Mouse (Mus musculus) forebrain, embryonic 11.5 days (tissue): Measurements from ENCODE around the gene R3hdm2. TPM values are rescaled to one million over a fixed set of nuclear protein-coding genes. Genes with fewer than 3 reads are reported as not detected.

Source experiments
- ATAC-seq: fragments of 200-750 bp; cut with Nextera tagmentation; replicated peaks from 2 replicates; pipeline ENCODE4 v1.8.0; 2017; ENCODE audit warnings: moderate TSS enrichment; ENCODE audit not compliant: low FRiP score
- DNase-seq: peaks from one replicate; pipeline ENCODE4 v3.0.0-alpha.2; 2017; ENCODE audit warnings: low spot score
- H3K27ac ChIP-seq: fragments of 300-500 bp; sonication (generic); 2 replicates; pipeline ENCODE4 v1.5.1; 2014; ENCODE audit warnings: low read depth, low read length
- H3K27me3 ChIP-seq: fragments of 300-500 bp; sonication (generic); 2 replicates; pipeline ENCODE4 v1.6.1; 2014; ENCODE audit warnings: mild to moderate bottlenecking, low read length, mixed read lengths; ENCODE audit not compliant: control insufficient read depth, insufficient read depth
- H3K36me3 ChIP-seq: fragments of 300-500 bp; sonication (generic); 2 replicates; pipeline ENCODE4 v1.6.1; 2014; ENCODE audit warnings: mild to moderate bottlenecking, low read length, moderate library complexity, mixed read lengths; ENCODE audit not compliant: control insufficient read depth, insufficient read depth
- H3K4me1 ChIP-seq: fragments of 300-500 bp; sonication (generic); replicated peaks from 2 replicates; pipeline ENCODE4 v1.6.1; 2014; ENCODE audit warnings: low read length, mixed read lengths; ENCODE audit not compliant: control insufficient read depth, insufficient read depth
- H3K4me2 ChIP-seq: fragments of 300-500 bp; sonication (generic); 2 replicates; pipeline ENCODE4 v1.6.1; 2014; ENCODE audit warnings: low read depth, mild to moderate bottlenecking, low read length, moderate library complexity, mixed read lengths; ENCODE audit not compliant: severe bottlenecking
- H3K4me3 ChIP-seq: fragments of 300-500 bp; sonication (generic); 2 replicates; pipeline ENCODE4 v1.5.1; 2014; ENCODE audit warnings: low read depth, low read length
- H3K9ac ChIP-seq: fragments of 300-500 bp; sonication (generic); 2 replicates; pipeline ENCODE4 v1.6.1; 2014; ENCODE audit warnings: low read length
- H3K9me3 ChIP-seq: fragments of 300-500 bp; sonication (generic); 2 replicates; pipeline ENCODE4 v1.6.1; 2016; ENCODE audit warnings: low read length, mixed read lengths; ENCODE audit not compliant: control insufficient read depth
- WGBS: fragments of 180-500 bp; shearing (Covaris S2); extraction: QIAGEN DNeasy Blood & Tissue Kit; methylation state at CpG from one replicate; pipeline ENCODE4 v1.1.7; 2014; 5-methylcytosine and 5-hydroxymethylcytosine counted together
- polyA plus RNA-seq: library from polyadenylated mRNA; unstranded; fragments of >200 nt; fragmentation: Nextera tagmentation; extraction: Ambion mirVana; gene quantifications from 2 replicates; pipeline ENCODE4 v1.2.1, GENCODE M21; 2014

The R3hdm2 gene
- polyA plus RNA-seq, result 34.7 and 44.6 TPM in 2 replicates

DNA sequence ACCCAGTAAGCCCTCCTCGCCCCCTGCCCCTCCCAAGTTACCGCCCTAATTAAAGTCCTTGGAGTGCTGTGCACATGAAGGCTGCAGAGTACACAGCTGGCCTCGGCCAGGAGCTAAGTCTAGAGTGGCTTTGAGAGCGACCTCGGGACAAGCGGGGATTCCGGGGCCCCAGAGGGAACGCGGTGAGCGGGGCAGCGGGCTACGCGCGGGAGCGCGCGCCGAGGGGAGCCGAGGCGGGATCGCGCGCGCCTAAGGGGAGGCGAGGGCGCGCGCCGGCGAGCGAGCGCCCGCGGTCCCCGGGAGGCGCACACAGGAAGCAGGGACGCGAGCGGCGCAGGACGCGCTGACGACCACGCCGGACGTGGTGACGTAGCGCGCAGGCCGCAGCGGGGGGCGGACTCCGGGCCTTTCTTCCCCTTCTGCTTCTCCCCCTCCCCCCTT lies at the start of gene R3hdm2:
Gene R3hdm2, plus strand, starts transcription at position 77 of the 441 bp plus-strand sequence.
- WGBS, result under 1% methylated on average over 38 of the region's 53 CpGs
- H3K9ac ChIP-seq, result peak within 1 kb of the TSS; percentile 86
- ATAC-seq (peak; percentile 95), DNase-seq (peak; percentile 99)
- H3K27ac ChIP-seq, result peak within 1 kb of the TSS; percentile 84
- H3K36me3 ChIP-seq, result no peaks in the 10 kb centered on the region
- no peaks in the 10 kb centered on the region for H3K9me3 ChIP-seq
- peak within 1 kb of the TSS; percentile 80 for H3K4me2 ChIP-seq
- H3K27me3 ChIP-seq, result no peaks in the 10 kb centered on the region
- H3K4me3 ChIP-seq, result peak within 1 kb of the TSS; percentile 71
- 0 out of 2 replicates have a peak, but pooled peaks cover 1% of the 10 kb centered on the region for H3K4me1 ChIP-seq

- Histone ChIP-seq H3K9me3 (no peaks in the 10 kb centered on the region), H3K4me3 (peak overlapping the region; percentile 22), H3K4me1 (no peaks in the 10 kb centered on the region), H3K9ac (no peak overlapping the region; the same call in 1 of the 2 replicates), H3K4me2 (peak overlapping the region; percentile 47), H3K27ac (no peak overlapping the region), H3K36me3 (no peaks in the 10 kb centered on the region), H3K27me3 (peaks cover 20% of the 10 kb centered on the region)
- WGBS, result 23% methylated on average over 31 of the region's 31 CpGs
- DNase-seq (no peak), ATAC-seq (no peak; the same call in 1 of the 2 replicates)
These were observed 47.8 kb upstream of the R3hdm2 start for GRCm38 (mm10) chr10:127332211-127332874.

DNA sequence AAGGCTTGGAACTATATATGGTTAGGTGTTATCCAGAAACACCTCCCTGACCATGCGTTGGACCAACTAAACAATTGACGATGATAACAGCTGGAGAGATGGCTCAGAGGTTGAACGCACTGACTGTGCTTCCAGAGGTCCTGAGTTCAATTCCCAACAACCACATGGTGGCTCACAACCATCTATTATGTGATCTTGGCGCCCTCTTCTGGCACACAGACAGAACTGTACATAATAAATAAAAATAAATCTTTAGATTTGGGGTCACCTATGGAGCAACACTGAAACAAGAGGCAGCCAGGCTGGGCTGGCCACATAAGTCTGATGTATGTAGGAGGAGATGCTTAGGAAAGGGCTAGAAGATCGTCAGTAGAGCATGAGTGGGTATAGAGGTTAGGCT lies 47.0 kb upstream of the R3hdm2 start:
- Histone ChIP-seq H3K9me3 (no peaks in the 10 kb centered on the region), H3K4me2 (no peak overlapping the region), H3K27me3 (peaks cover 12% of the 10 kb centered on the region), H3K4me1 (no peaks in the 10 kb centered on the region), H3K27ac (no peak overlapping the region), H3K4me3 (no peak overlapping the region), H3K9ac (no peak overlapping the region), H3K36me3 (no peaks in the 10 kb centered on the region)
- ATAC-seq, result no peak
- 66% methylated on average over 5 of the region's 5 CpGs for WGBS
- DNase-seq, result no peak

DNA sequence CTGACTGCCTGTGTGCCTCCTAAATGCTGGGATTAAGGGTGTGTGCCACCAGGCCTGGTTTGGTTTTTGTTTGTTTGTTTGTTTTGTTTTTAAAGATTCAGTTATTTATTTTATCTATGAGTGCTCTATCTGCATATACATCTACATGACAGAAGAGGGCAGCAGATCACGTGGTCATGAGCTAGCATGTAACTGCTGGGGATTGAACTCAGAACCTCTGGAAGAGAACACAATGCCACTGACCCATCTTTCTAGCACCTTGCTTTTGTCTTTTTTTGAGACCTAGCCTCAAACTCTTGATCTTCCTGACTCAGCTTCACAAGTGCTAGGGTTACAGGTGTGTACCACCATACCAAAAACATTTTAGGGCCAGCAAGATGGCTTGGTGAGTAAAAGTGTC lies 44.9 kb upstream of the R3hdm2 start:
- DNase-seq, result no peak
- H3K9ac ChIP-seq, result no peak overlapping the region
- 58% methylated on average over 1 of the region's 1 CpGs for WGBS
- H3K9me3 ChIP-seq, result no peaks in the 10 kb centered on the region
- no peak overlapping the region for H3K27ac ChIP-seq
- no peak for ATAC-seq
- H3K4me3 ChIP-seq, result no peak overlapping the region
- H3K27me3 ChIP-seq, result 0 out of 2 replicates have a peak, but pooled peaks cover under 1% of the 10 kb centered on the region
- no peak overlapping the region for H3K4me2 ChIP-seq
- peaks cover 3% of the 10 kb centered on the region; the same call in 1 of the 2 replicates for H3K4me1 ChIP-seq
- no peaks in the 10 kb centered on the region for H3K36me3 ChIP-seq

DNA sequence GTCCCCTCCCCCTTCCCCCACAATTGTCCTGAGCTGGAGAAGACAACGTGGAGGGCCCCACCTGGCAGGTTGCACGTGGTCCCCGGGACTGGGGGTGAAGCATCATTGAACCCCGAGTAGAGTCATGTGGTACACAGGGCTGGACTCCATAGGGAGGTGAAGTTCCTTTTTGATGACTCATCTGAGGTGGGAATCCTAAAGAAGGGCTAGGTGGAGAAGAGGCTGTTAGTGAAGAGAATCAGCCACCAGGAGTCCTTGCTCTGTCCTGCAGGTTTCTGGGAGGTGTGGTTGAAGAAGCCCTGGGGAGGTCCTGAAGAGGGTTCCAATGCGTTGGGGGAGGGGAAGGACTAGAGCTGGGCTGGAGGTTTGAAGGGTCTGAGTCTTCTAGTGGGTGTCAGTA lies 43.2 kb upstream of the R3hdm2 start:
- H3K9ac ChIP-seq, result no peak overlapping the region
- ATAC-seq, result no peak
- peaks cover 3% of the 10 kb centered on the region; the same call in 1 of the 2 replicates for H3K27me3 ChIP-seq

GRCm38 (mm10) chr10:127337536-127338099 lies 42.5 kb upstream of the R3hdm2 start:
- Histone ChIP-seq H3K27ac (no peak overlapping the region), H3K4me3 (no peak overlapping the region), H3K4me1 (peaks cover 8% of the 10 kb centered on the region; the same call in 1 of the 2 replicates), H3K36me3 (no peaks in the 10 kb centered on the region), H3K4me2 (no peak overlapping the region), H3K27me3 (peaks cover 3% of the 10 kb centered on the region; the same call in 1 of the 2 replicates), H3K9ac (no peak overlapping the region), H3K9me3 (no peaks in the 10 kb centered on the region)
- ATAC-seq (no peak), DNase-seq (no peak)
- 87% methylated on average over 6 of the region's 6 CpGs for WGBS

More for the DNA sequence above, 43.2 kb upstream of the R3hdm2 start:
- WGBS, result 68% methylated on average over 5 of the region's 5 CpGs
- H3K27ac ChIP-seq, result no peak overlapping the region
- H3K9me3 ChIP-seq, result no peaks in the 10 kb centered on the region
- no peak for DNase-seq
- H3K4me1 ChIP-seq, result peaks cover 8% of the 10 kb centered on the region; the same call in 1 of the 2 replicates
- no peaks in the 10 kb centered on the region for H3K36me3 ChIP-seq
- no peak overlapping the region for H3K4me3 ChIP-seq
- H3K4me2 ChIP-seq, result no peak overlapping the region

DNA sequence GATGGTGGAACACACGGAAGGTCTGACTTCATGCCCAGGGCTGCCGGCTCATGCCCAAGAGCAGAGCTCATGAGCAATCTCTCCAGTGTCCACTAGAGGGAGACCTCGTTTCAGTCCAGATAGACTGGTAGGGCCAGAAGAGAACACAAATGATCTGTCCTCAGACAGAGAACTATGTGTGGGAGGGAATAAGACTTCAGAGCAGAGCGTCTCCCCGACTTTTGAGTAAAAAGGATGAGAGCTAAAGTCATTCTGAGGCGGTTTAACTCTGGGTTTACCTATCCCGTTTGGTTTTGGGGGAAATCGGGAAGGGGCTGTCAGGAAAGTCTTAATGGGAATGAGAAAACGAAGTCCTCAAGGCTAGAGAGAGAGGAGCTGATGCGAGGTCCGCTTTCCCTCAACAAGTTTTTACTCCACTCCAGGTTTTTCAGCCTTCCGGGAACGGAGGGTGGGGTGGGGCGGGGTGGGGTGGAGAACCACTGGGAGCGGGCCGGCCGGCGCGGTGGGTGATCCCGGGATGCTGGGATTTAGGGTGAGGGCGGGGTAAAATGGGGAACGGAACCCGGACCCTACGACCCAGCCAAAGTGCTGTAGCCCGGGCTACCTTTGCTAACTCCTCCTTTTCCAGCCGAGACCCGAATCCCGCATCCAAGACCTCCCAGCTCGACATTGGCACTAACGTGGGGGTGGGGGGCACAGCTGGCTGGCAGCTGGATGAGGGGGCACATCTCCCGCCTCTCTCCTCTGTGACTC lies 41.0 kb upstream of the R3hdm2 start:
- WGBS, result under 1% methylated on average over 31 of the region's 31 CpGs
- Histone ChIP-seq H3K27ac (peak overlapping the region; percentile 72), H3K27me3 (peaks cover 3% of the 10 kb centered on the region; the same call in 1 of the 2 replicates), H3K4me1 (peaks cover 8% of the 10 kb centered on the region; the same call in 1 of the 2 replicates), H3K4me2 (peak overlapping the region; percentile 77), H3K9me3 (no peaks in the 10 kb centered on the region), H3K36me3 (no peaks in the 10 kb centered on the region), H3K9ac (peak overlapping the region; percentile 49), H3K4me3 (peak overlapping the region; percentile 34)
- peak; percentile 64 for ATAC-seq
- peak; percentile 91 for DNase-seq
